Mouse (Mus musculus): ENCODE measurements at regions not wholly inside any gene's neighbourhood (a gene's known extent, or its start where the extent isn't known, plus 50 kb on each side); places are given as distances from the start of the nearest gene placed in this dataset.

DNA sequence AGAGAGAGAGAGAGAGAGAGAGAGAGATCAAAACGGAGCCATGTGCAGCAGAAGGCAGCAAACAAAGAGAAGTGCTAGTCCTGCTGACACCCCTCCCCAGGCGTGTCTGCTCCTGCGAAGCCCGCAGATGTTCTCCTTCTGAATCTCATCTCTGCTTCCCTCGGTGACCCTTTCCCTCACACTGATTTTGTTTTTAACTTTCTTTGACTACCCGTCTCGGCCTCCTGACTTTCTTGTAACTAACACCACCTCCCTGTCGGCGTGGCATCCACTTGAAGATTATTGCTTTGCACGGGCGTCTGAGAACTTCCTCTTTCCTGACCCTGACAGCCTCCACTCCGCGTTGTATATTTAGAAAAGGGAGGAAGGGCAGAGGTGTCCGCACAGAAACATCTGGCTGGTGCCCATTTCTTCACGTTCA is 654.3 kb downstream of the Adgrl2 start:
- H3K27me3 ChIP-seq (ENCODE audit: control insufficient read depth, insufficient read depth, insufficient read length), result no peaks in the 10 kb centered on the region
- TF ChIP-seq MYOD1 (IDR thresholded peaks at IDR 0.05; ENCODE audit: control insufficient read depth, insufficient read length, low read depth), result no peak
- no peak for TF ChIP-seq MAX (IDR thresholded peaks at IDR 0.05)
- no peak for TF ChIP-seq CTCF (IDR thresholded peaks at IDR 0.05; ENCODE audit: control insufficient read depth, insufficient read depth, insufficient read length)
- TF ChIP-seq MYOG (IDR thresholded peaks at IDR 0.05; ENCODE audit: control insufficient read depth, extremely low read depth, insufficient read length), result no peak
- no peak for TF ChIP-seq USF1 (IDR thresholded peaks at IDR 0.05; ENCODE audit: low read depth)
- no peak for TF ChIP-seq FOSL1 (IDR thresholded peaks at IDR 0.05; ENCODE audit: insufficient read depth, low read length, poor library complexity, severe bottlenecking)
- TF ChIP-seq CEBPB (IDR thresholded peaks at IDR 0.05; ENCODE audit: low read depth), result no peak
- no peaks in the 10 kb centered on the region for H3K79me3 ChIP-seq (ENCODE audit: low read depth)
- H3K4me3 ChIP-seq (ENCODE audit: insufficient read depth, poor library complexity, severe bottlenecking), result no peak overlapping the region
- no peaks in the 10 kb centered on the region for H3K79me2 ChIP-seq (ENCODE audit: control insufficient read depth, insufficient read depth)
- H3K36me3 ChIP-seq (ENCODE audit: control insufficient read depth, insufficient read depth), result no peaks in the 10 kb centered on the region
- H3ac ChIP-seq (ENCODE audit: control insufficient read depth, insufficient read length, low read depth), result no peak overlapping the region

DNA sequence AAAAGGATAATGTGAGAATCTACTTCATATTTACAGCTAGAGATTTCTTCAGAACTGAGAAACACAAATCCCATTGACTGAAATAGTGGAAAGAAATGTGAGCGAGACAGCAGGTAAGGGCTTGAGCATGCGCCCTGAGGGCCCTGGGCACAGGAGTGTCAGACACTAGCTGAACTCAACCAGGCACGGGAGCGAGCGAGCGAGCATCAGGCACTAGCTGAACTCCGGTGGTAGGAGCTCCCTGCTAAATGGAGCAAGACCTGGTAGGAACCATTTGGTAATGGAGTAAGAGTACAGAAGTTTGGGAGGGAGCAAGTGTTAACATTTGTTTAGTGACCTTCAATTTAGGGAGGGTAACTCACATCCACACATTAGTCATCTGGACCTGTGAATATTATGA is 654.7 kb downstream of the Adgrl2 start:
- Histone ChIP-seq H3K79me3 (ENCODE audit: low read depth) (no peaks in the 10 kb centered on the region), H3ac (ENCODE audit: control insufficient read depth, insufficient read length, low read depth) (no peak overlapping the region), H3K27me3 (ENCODE audit: control insufficient read depth, insufficient read depth, insufficient read length) (no peaks in the 10 kb centered on the region), H3K4me3 (ENCODE audit: insufficient read depth, poor library complexity, severe bottlenecking) (no peak overlapping the region), H3K36me3 (ENCODE audit: control insufficient read depth, insufficient read depth) (no peaks in the 10 kb centered on the region), H3K79me2 (ENCODE audit: control insufficient read depth, insufficient read depth) (no peaks in the 10 kb centered on the region)
- TF ChIP-seq FOSL1 (IDR thresholded peaks at IDR 0.05; ENCODE audit: insufficient read depth, low read length, poor library complexity, severe bottlenecking) (no peak), MYOD1 (IDR thresholded peaks at IDR 0.05; ENCODE audit: control insufficient read depth, insufficient read length, low read depth) (no peak), MYOG (IDR thresholded peaks at IDR 0.05; ENCODE audit: control insufficient read depth, extremely low read depth, insufficient read length) (no peak), USF1 (IDR thresholded peaks at IDR 0.05; ENCODE audit: low read depth) (no peak), MAX (IDR thresholded peaks at IDR 0.05) (no peak), CTCF (IDR thresholded peaks at IDR 0.05; ENCODE audit: control insufficient read depth, insufficient read depth, insufficient read length) (no peak), CEBPB (IDR thresholded peaks at IDR 0.05; ENCODE audit: low read depth) (no peak)

DNA sequence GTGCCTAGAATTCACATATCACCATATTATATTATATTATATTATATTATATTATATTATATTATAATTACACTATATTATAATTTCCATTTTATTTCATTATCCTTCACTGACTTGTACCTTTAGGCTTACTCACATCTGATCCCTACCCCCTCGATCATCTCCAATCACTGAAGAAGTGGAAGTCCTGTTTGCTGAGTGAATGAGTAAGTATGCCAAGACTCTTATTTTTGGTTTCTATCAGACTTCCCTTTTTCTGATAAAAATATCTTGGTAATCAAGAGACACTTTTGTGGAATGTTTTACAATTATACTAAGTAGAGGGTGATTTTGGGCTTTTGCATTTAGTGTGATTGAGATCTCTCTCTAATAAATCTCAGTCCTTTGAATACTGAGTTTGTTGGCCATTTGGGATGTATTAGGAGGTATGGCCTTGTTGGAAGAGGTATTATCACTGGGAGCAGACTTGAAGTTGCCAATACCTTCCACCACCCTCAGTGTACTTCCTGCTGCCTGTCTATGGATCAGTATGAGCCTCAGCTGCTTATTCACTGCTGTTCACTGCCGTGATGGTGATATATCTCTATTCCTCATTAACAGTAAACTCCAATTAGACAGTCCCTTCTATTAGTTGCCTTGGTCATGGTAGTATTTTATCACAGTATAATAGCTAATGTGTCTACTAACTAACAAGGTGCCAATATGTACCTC is 665.3 kb downstream of the Adgrl2 start:
- no peaks in the 10 kb centered on the region for H3K27me3 ChIP-seq (ENCODE audit: control insufficient read depth, insufficient read depth, insufficient read length)
- no peak overlapping the region for H3K4me3 ChIP-seq (ENCODE audit: insufficient read depth, poor library complexity, severe bottlenecking)
- no peak overlapping the region for H3ac ChIP-seq (ENCODE audit: control insufficient read depth, insufficient read length, low read depth)
- H3K36me3 ChIP-seq (ENCODE audit: control insufficient read depth, insufficient read depth), result no peaks in the 10 kb centered on the region
- no peaks in the 10 kb centered on the region for H3K79me2 ChIP-seq (ENCODE audit: control insufficient read depth, insufficient read depth)
- no peaks in the 10 kb centered on the region for H3K79me3 ChIP-seq (ENCODE audit: low read depth)
- TF ChIP-seq MAX (IDR thresholded peaks at IDR 0.05), result no peak
- no peak for TF ChIP-seq CEBPB (IDR thresholded peaks at IDR 0.05; ENCODE audit: low read depth)
- TF ChIP-seq FOSL1 (IDR thresholded peaks at IDR 0.05; ENCODE audit: insufficient read depth, low read length, poor library complexity, severe bottlenecking), result no peak
- no peak for TF ChIP-seq MYOD1 (IDR thresholded peaks at IDR 0.05; ENCODE audit: control insufficient read depth, insufficient read length, low read depth)
- TF ChIP-seq USF1 (IDR thresholded peaks at IDR 0.05; ENCODE audit: low read depth), result no peak
- TF ChIP-seq CTCF (IDR thresholded peaks at IDR 0.05; ENCODE audit: control insufficient read depth, insufficient read depth, insufficient read length), result no peak
- no peak for TF ChIP-seq MYOG (IDR thresholded peaks at IDR 0.05; ENCODE audit: control insufficient read depth, extremely low read depth, insufficient read length)

DNA sequence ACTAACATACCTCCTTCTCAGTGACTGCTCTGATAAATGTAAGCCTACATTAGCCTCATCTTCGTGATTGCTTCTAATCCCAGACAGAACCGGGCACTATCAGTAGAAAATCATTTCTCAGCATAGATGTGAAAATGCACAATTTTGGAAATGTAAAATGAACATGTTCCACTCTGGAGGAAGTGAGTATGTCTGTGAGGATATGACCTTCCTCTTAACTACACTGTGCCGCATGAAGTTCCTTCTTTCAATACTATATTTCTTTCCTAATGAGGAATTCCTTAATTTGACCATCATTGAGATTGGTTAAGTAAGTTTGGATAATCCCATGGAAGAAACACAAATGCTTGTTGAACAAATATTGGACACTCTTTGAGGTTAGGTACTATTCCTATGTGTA is 668.5 kb downstream of the Adgrl2 start:
- Histone ChIP-seq H3K79me2 (ENCODE audit: control insufficient read depth, insufficient read depth) (no peaks in the 10 kb centered on the region), H3K4me3 (ENCODE audit: insufficient read depth, poor library complexity, severe bottlenecking) (no peak overlapping the region), H3K36me3 (ENCODE audit: control insufficient read depth, insufficient read depth) (no peaks in the 10 kb centered on the region), H3K79me3 (ENCODE audit: low read depth) (no peaks in the 10 kb centered on the region), H3ac (ENCODE audit: control insufficient read depth, insufficient read length, low read depth) (no peak overlapping the region), H3K27me3 (ENCODE audit: control insufficient read depth, insufficient read depth, insufficient read length) (no peaks in the 10 kb centered on the region)
- no peak for TF ChIP-seq MYOG (IDR thresholded peaks at IDR 0.05; ENCODE audit: control insufficient read depth, extremely low read depth, insufficient read length)
- no peak for TF ChIP-seq MAX (IDR thresholded peaks at IDR 0.05)
- TF ChIP-seq MYOD1 (IDR thresholded peaks at IDR 0.05; ENCODE audit: control insufficient read depth, insufficient read length, low read depth), result no peak
- no peak for TF ChIP-seq CTCF (IDR thresholded peaks at IDR 0.05; ENCODE audit: control insufficient read depth, insufficient read depth, insufficient read length)
- TF ChIP-seq CEBPB (IDR thresholded peaks at IDR 0.05; ENCODE audit: low read depth), result no peak
- no peak for TF ChIP-seq FOSL1 (IDR thresholded peaks at IDR 0.05; ENCODE audit: insufficient read depth, low read length, poor library complexity, severe bottlenecking)
- no peak for TF ChIP-seq USF1 (IDR thresholded peaks at IDR 0.05; ENCODE audit: low read depth)

DNA sequence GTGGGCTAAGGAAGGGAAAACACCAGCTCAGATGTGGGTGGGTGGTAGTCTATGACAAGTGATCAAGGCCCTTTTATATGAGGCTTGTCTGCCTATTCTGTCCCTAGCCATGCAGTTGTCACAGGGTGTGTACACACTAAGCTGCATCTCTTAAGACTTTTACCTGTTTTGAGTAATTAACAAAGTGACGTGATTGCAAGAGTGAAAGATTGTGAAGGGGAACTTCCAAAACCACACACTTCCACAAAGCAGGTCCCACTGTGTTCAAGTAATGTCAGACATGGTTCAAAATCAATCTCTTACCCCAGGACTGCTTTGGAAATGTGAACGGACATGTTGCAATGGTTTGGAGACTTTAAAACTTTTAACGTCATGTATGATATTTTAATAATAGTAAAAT is 674.2 kb downstream of the Adgrl2 start:
- Histone ChIP-seq H3K79me3 (ENCODE audit: low read depth) (no peaks in the 10 kb centered on the region), H3ac (ENCODE audit: control insufficient read depth, insufficient read length, low read depth) (no peak overlapping the region), H3K79me2 (ENCODE audit: control insufficient read depth, insufficient read depth) (no peaks in the 10 kb centered on the region), H3K27me3 (ENCODE audit: control insufficient read depth, insufficient read depth, insufficient read length) (no peaks in the 10 kb centered on the region), H3K4me3 (ENCODE audit: insufficient read depth, poor library complexity, severe bottlenecking) (no peak overlapping the region), H3K36me3 (ENCODE audit: control insufficient read depth, insufficient read depth) (no peaks in the 10 kb centered on the region)
- TF ChIP-seq MAX (IDR thresholded peaks at IDR 0.05), result no peak
- TF ChIP-seq CTCF (IDR thresholded peaks at IDR 0.05; ENCODE audit: control insufficient read depth, insufficient read depth, insufficient read length), result no peak
- TF ChIP-seq FOSL1 (IDR thresholded peaks at IDR 0.05; ENCODE audit: insufficient read depth, low read length, poor library complexity, severe bottlenecking), result no peak
- no peak for TF ChIP-seq USF1 (IDR thresholded peaks at IDR 0.05; ENCODE audit: low read depth)
- no peak for TF ChIP-seq CEBPB (IDR thresholded peaks at IDR 0.05; ENCODE audit: low read depth)
- no peak for TF ChIP-seq MYOG (IDR thresholded peaks at IDR 0.05; ENCODE audit: control insufficient read depth, extremely low read depth, insufficient read length)
- no peak for TF ChIP-seq MYOD1 (IDR thresholded peaks at IDR 0.05; ENCODE audit: control insufficient read depth, insufficient read length, low read depth)
